Mouse (Mus musculus): ENCODE results near the gene Wdr48.

DNA sequence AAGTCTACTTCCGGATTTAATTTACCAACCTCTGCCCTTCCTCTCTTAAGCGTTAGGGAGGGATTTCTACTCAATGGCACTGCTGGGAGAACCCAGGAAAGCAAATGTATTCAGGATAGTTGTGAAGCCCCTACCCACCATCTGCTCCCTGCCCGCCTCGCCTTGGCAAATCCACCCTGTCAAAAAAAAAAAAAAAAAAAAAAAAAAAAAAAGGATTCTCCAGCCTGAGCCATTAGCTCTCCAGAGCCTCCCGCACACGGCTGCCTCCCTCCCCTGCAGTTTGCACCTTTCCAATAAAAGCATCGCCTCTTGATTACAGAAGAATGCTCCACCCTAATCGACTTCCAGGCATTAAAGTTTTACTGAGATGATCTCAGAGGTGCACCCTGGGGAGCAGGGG is 45.5 kb upstream of the Wdr48 start:
- TF ChIP-seq CTCF (conservative IDR thresholded peaks at IDR 0.05; ENCODE audit: low read length) (no peak), NANOG (IDR thresholded peaks at IDR 0.05; ENCODE audit: borderline replicate concordance, low read length) (no peak), POU5F1 (IDR thresholded peaks at IDR 0.05; ENCODE audit: borderline replicate concordance, low read length) (no peak)

All from E14TG2a.4 (cell line).